Mouse (Mus musculus) hematopoietic stem cell, adult 5-6 weeks (primary cell): ENCODE measurements at regions not wholly inside any gene's neighbourhood (a gene's known extent, or its start where the extent isn't known, plus 50 kb on each side); places are given as distances from the start of the nearest gene placed in this dataset.
"Not testable (repeated sequence)": the region's sequence is repeated elsewhere in the genome, so short reads cannot be mapped to it uniquely, and the experiment has no call there.

Source experiments
- ATAC-seq, 2 experiments: fragments of 125-278 bp in 1 of 2; replicated peaks in 1 of 2; 2 replicates each; pipeline ENCODE4 v1.8.0; 2016 to 2017; ENCODE audit warnings: inconsistent platforms in 2 of 2, mild to moderate bottlenecking in 2 of 2, moderate number of reproducible peaks in 2 of 2, low read depth in 1 of 2, moderate TSS enrichment in 1 of 2; ENCODE audit not compliant: low FRiP score in 2 of 2, poor library complexity in 2 of 2, severe bottlenecking in 2 of 2, insufficient read depth in 1 of 2, low TSS enrichment in 1 of 2

GRCm38 (mm10) chr4:67378632-67379031, 551.2 kb downstream of the Tlr4 start:
- no peak for ATAC-seq

GRCm38 (mm10) chr4:67387834-67388233, 560.5 kb downstream of the Tlr4 start:
- peak; percentile 70 to 71 for ATAC-seq

GRCm38 (mm10) chr4:67402977-67403376, 575.6 kb downstream of the Tlr4 start:
- no peak for ATAC-seq

GRCm38 (mm10) chr4:67424064-67424463, 596.7 kb downstream of the Tlr4 start:
- peak; percentile 100 for ATAC-seq

- no peak for ATAC-seq
Measured at GRCm38 (mm10) chr4:67425712-67426111, 598.3 kb downstream of the Tlr4 start.

- ATAC-seq, result peak; percentile 45 to 62; a peak in 3 of 4 replicates
Measured at GRCm38 (mm10) chr4:67447835-67448234, 620.5 kb downstream of the Tlr4 start.

GRCm38 (mm10) chr4:67459871-67460270, 632.5 kb downstream of the Tlr4 start:
- ATAC-seq, result not testable (repeated sequence)

- ATAC-seq, result no peak
Measured at GRCm38 (mm10) chr4:67473034-67473433, 645.6 kb downstream of the Tlr4 start.

GRCm38 (mm10) chr4:67477264-67477845, 650.0 kb downstream of the Tlr4 start:
- ATAC-seq, result peak; percentile 89 to 96

- no peak for ATAC-seq
Measured at GRCm38 (mm10) chr4:67478081-67478480, 650.7 kb downstream of the Tlr4 start.

- no peak for ATAC-seq
Measured at GRCm38 (mm10) chr4:67522235-67522634, 694.9 kb downstream of the Tlr4 start.

GRCm38 (mm10) chr4:67523158-67523557, 695.8 kb downstream of the Tlr4 start:
- ATAC-seq, result no peak

GRCm38 (mm10) chr4:67529586-67529985, 702.2 kb downstream of the Tlr4 start:
- no peak for ATAC-seq

GRCm38 (mm10) chr4:67539466-67539865, 712.1 kb downstream of the Tlr4 start:
- no peak for ATAC-seq

- ATAC-seq, result no peak
Measured at GRCm38 (mm10) chr4:67546013-67546412, 718.6 kb downstream of the Tlr4 start.

- ATAC-seq, result no peak
Measured at GRCm38 (mm10) chr4:67547957-67548356, 720.6 kb downstream of the Tlr4 start.

GRCm38 (mm10) chr4:67553511-67553910, 726.1 kb downstream of the Tlr4 start:
- no peak for ATAC-seq

GRCm38 (mm10) chr4:67574816-67575215, 747.4 kb downstream of the Tlr4 start:
- no peak for ATAC-seq

GRCm38 (mm10) chr4:67589501-67589900, 762.1 kb downstream of the Tlr4 start:
- no peak for ATAC-seq
